In the genomic region with DNA sequence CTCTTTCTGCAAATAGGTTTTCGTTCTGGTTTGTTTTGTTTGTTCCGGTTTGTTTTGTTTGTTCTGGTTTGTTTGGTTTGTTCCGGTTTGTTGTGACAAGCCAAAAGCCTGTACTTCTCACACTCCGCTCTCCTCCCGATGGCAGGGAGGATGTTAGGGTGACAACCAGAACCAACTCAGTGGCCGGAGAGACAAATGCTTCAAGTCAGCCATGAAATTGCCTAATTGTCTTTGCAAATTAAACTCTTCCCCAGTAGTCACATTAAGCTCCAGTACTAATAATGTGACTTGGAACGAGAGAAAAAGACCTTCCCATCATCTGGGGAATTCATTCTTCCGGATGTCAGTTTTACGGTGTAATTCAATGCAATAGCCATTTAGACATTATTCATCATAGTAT, we compare ENCODE assay signal across 14 mouse cellular contexts.
"Had no signal": no experiment of that assay in that cellular context is flagged by ENCODE, and none has a peak within 500 bp of the region (broad histone marks: within the 10 kb centered on the region; RNA-seq: fewer than 3 reads in every experiment).

No protein-coding gene starts in this region.

- H3K27me3 ChIP-seq: limb, embryonic 13.5 days had no signal

- H3K27ac ChIP-seq: limb, embryonic 13.5 days; liver, embryonic 14.5 days; neural tube, embryonic 12.5 days had no signal

- H3K9ac ChIP-seq: limb, embryonic 13.5 days; liver, embryonic 14.5 days; neural tube, embryonic 12.5 days had no signal

- H3K9me3 ChIP-seq: limb, embryonic 13.5 days; neural tube, embryonic 12.5 days had no signal

- H3K4me2 ChIP-seq: limb, embryonic 13.5 days; neural tube, embryonic 12.5 days had no signal

- ATAC-seq: midbrain, embryonic 16.5 days had no signal

- H3K36me3 ChIP-seq: limb, embryonic 13.5 days; neural tube, embryonic 12.5 days had no signal

- H3K4me3 ChIP-seq: limb, embryonic 13.5 days; neural tube, embryonic 12.5 days had no signal

- DNase-seq: kidney, adult 9 months; kidney, postnatal 10 days; kidney, postnatal 4 days; left cerebral cortex, postnatal 4 days; lung, adult 18-20 months; lung, postnatal 36 days; right cerebral cortex, postnatal 4 days; spleen, adult 18-20 months; thymus, adult 18-20 months; thymus, postnatal 14 days had no signal
